Mouse (Mus musculus): ENCODE data around the gene Fsd1. TPM values are rescaled to one million over a fixed set of nuclear protein-coding genes. Genes with fewer than 3 reads are reported as not detected.

Fsd1 gene
- polyA plus RNA-seq, 1 experiment from 2014 or later, result 86.8 TPM

DNA sequence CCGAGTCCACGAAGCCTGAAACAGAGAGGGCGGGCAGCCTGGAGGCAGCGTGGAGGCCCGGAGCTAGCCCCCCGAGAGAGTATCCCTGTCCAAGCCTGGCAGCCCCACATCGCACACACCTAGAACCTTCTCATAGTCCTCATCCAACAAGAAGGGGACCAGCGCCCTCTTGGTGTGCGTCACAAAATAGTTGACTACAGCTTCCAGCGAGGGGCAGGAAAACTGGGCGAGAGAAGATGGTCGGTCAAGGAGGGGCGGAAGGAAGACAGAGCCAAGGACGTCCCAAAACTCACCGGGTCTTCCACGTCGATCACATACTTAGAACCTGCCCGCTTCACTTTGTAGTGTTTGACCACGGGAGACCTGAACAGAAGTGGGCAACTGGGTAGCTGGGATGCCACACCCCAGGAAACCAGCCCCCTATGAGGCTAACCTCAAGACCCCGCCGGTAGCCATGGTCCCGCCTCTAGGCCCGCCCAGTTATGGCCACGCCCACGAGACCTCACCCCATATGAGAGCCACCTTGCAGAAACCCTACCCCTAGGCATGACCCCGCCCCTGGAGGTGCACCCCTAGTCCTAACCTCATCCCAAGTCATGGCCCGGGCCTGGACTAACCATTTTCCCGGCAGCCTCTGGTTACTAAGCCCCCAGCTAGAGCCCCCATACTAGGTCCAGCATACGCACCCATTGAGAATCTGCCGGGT lies 13.6 kb downstream of the Fsd1 start:
- ATAC-seq (ENCODE audit: insufficient read depth, low FRiP score, low TSS enrichment), result peak; percentile 36
- Histone ChIP-seq H3K4me1 (ENCODE audit: control insufficient read depth, insufficient read depth, low read length) (no peaks in the 10 kb centered on the region), H3K4me2 (ENCODE audit: low read depth) (peak overlapping the region; percentile 25; the same call in 1 of the 2 replicates), H3K27me3 (ENCODE audit: control insufficient read depth, insufficient read depth, low read length) (peaks cover 3% of the 10 kb centered on the region; the same call in 1 of the 2 replicates), H3K9me3 (ENCODE audit: control insufficient read depth, low read length) (no peaks in the 10 kb centered on the region), H3K36me3 (ENCODE audit: control insufficient read depth, insufficient read depth, low read length) (no peaks in the 10 kb centered on the region), H3K9ac (ENCODE audit: low read length) (no peak overlapping the region), H3K4me3 (ENCODE audit: low read depth, low read length) (0 out of 2 replicates have a peak overlapping the region, but pooled peaks have one; percentile 1), H3K27ac (ENCODE audit: low read depth, low read length) (no peak overlapping the region)
- WGBS, result 5% methylated on average over 30 of the region's 30 CpGs
- no peak for DNase-seq (ENCODE audit: low spot score)

DNA sequence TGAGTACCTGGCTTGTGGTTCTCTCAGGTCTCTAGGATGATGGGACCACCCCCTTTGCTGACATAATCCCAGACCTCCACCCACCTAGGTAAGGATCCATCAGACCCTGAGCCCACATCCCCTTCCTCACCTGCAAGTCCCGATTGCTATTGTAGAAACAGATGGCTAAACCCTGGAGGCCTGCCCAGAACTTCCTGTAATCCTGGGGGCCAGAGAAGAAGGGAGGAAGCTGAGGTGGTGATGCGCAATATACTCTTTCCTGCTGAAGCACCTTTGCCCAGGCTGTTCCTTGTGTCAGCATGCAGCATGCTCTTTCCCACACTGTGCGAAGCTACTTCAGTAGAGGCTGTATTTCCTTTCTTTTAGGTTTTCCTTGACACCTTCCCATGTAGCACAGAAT lies 16.7 kb downstream of the Fsd1 start:
- no peaks in the 10 kb centered on the region for H3K4me1 ChIP-seq (ENCODE audit: control insufficient read depth, insufficient read depth, low read length)
- no peak overlapping the region for H3K4me3 ChIP-seq (ENCODE audit: low read depth, low read length)
- H3K36me3 ChIP-seq (ENCODE audit: control insufficient read depth, insufficient read depth, low read length), result no peaks in the 10 kb centered on the region
- no peak for ATAC-seq (ENCODE audit: insufficient read depth, low FRiP score, low TSS enrichment)
- no peak overlapping the region for H3K4me2 ChIP-seq (ENCODE audit: low read depth)
- peaks cover 5% of the 10 kb centered on the region; the same call in 1 of the 2 replicates for H3K27me3 ChIP-seq (ENCODE audit: control insufficient read depth, insufficient read depth, low read length)
- DNase-seq (ENCODE audit: low spot score), result no peak
- no peaks in the 10 kb centered on the region for H3K9me3 ChIP-seq (ENCODE audit: control insufficient read depth, low read length)
- no peak overlapping the region for H3K9ac ChIP-seq (ENCODE audit: low read length)
- H3K27ac ChIP-seq (ENCODE audit: low read depth, low read length), result no peak overlapping the region
- 84% methylated on average over 3 of the region's 3 CpGs for WGBS

DNA sequence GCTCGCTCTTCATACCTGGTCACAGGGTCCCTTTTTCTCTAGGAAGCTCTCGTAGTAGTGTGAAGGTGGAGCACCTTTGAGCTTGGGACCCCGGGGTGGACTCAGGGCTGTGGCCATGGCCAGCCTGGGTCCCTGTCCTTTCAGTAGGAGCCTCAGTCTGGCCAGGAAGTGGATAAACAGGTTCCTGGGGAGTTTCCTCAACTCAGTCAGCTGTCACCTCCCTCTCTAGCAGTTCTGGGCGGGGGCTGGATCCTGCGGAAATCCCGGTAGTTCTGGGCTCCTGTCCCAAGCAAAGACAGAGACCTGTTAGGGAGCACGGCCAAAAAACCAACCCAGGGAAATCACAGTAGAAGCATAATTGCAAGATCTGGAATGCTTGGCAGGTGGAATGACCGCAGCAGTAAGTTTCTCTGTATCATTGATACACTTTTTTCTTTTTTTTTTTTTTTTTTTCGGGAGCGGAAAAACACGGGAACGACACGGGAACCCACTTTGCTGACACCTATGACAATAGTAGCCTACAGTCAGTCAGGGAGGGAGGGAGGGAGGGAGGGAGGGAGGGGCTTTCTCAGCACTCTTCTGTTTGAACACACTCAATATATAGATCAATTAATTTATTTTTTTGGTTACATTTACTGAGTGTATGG lies 19.2 kb downstream of the Fsd1 start, which contains the start of the genes Stap2 and Mpnd:
Gene Stap2 (minus strand): TSS at position 170 of the 647 bp plus-strand sequence.
Gene Mpnd (plus strand): TSS at position 297 of the 647 bp plus-strand sequence.
- Histone ChIP-seq H3K36me3 (ENCODE audit: control insufficient read depth, insufficient read depth, low read length) (no peaks in the 10 kb centered on the region), H3K27ac (ENCODE audit: low read depth, low read length) (no peak within 1 kb of the TSS), H3K4me2 (ENCODE audit: low read depth) (0 out of 2 replicates have a peak within 1 kb of the TSS, but pooled peaks have one; percentile 2), H3K9me3 (ENCODE audit: control insufficient read depth, low read length) (no peaks in the 10 kb centered on the region), H3K4me3 (ENCODE audit: low read depth, low read length) (no peak within 1 kb of the TSS), H3K27me3 (ENCODE audit: control insufficient read depth, insufficient read depth, low read length) (0 out of 2 replicates have a peak, but pooled peaks cover 2% of the 10 kb centered on the region), H3K4me1 (ENCODE audit: control insufficient read depth, insufficient read depth, low read length) (peaks cover 10% of the 10 kb centered on the region), H3K9ac (ENCODE audit: low read length) (no peak within 1 kb of the TSS)
- WGBS, result 49% methylated on average over 13 of the region's 13 CpGs
- ATAC-seq (ENCODE audit: insufficient read depth, low FRiP score, low TSS enrichment), result no peak
- DNase-seq (ENCODE audit: low spot score), result no peak

DNA sequence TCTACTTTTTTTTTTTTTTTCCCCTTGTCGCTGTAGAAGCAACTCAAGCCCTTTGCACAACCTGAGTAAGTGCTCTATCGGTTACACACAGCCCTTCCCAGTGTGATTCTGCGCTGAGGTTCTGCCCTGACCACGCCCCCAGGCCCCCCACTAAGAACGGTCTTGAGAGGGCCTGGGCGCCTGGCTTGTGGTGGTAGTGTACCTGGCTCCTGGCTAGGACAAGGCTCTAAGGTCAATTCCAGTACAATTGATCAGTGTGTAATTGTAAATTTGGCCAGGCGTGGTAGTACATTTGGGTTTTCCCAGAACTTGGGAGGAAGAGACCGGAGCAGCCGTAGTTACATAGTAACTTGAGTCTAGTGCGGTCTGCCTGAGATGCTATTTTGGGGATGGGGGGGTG lies 20.6 kb downstream of the Fsd1 start:
- ATAC-seq (ENCODE audit: insufficient read depth, low FRiP score, low TSS enrichment) (no peak), DNase-seq (ENCODE audit: low spot score) (no peak)
- Histone ChIP-seq H3K27me3 (ENCODE audit: control insufficient read depth, insufficient read depth, low read length) (0 out of 2 replicates have a peak, but pooled peaks cover 2% of the 10 kb centered on the region), H3K4me2 (ENCODE audit: low read depth) (no peak overlapping the region), H3K36me3 (ENCODE audit: control insufficient read depth, insufficient read depth, low read length) (peaks cover 6% of the 10 kb centered on the region; the same call in 1 of the 2 replicates), H3K27ac (ENCODE audit: low read depth, low read length) (no peak overlapping the region), H3K9me3 (ENCODE audit: control insufficient read depth, low read length) (no peaks in the 10 kb centered on the region), H3K4me1 (ENCODE audit: control insufficient read depth, insufficient read depth, low read length) (peaks cover 10% of the 10 kb centered on the region), H3K9ac (ENCODE audit: low read length) (no peak overlapping the region), H3K4me3 (ENCODE audit: low read depth, low read length) (no peak overlapping the region)
- 50% methylated on average over 10 of the region's 10 CpGs for WGBS

DNA sequence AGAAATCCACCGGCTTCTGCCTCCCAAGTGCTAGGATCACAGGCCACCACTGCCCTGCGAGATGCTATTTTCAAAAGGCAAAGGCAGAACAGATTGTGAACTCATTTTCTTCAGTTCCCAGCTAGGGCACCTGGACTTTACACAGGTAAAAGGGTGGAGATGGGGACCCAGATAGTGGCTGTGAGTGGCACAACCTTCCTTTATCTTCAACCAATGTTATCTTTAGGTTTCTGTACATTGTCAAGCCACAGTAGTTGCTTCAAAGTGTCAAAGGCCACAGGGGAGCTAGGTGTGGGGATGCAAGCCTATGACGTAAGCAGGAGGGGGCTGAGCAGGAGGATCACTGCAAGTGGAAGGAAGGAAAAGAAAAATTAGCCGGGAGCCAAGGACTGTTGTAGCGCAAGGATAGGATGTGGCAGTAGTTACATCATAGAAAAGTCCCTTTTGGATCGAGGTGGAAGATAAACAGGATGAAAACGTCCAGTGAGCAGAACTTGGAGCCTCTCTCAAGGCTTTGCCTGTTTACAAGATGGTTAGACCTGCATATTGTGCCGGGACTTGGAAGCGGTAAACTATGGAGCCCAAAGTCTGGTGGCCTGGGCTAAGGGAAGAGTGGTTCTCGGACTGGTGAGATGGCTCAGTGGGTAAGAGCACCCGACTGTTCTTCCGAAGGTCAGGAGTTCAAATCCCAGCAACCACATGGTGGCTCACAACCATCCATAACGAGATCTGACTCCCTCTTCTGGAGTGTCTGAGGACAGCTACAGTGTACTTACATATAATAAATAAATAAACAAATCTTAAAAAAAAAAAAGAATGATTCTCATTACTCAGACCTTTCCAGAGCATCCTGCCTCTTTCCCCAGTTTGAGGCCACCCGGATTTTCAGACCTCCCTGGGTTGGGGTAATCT lies 21.4 kb downstream of the Fsd1 start:
- H3K9ac ChIP-seq (ENCODE audit: low read length), result peak overlapping the region; percentile 32; the same call in 1 of the 2 replicates
- H3K27me3 ChIP-seq (ENCODE audit: control insufficient read depth, insufficient read depth, low read length), result 0 out of 2 replicates have a peak, but pooled peaks cover 2% of the 10 kb centered on the region
- WGBS, result 36% methylated on average over 13 of the region's 14 CpGs
- DNase-seq (ENCODE audit: low spot score) (no peak), ATAC-seq (ENCODE audit: insufficient read depth, low FRiP score, low TSS enrichment) (peak; percentile 26; the same call in 1 of the 2 replicates)
- H3K4me3 ChIP-seq (ENCODE audit: low read depth, low read length), result no peak overlapping the region
- H3K4me1 ChIP-seq (ENCODE audit: control insufficient read depth, insufficient read depth, low read length), result peaks cover 10% of the 10 kb centered on the region
- H3K9me3 ChIP-seq (ENCODE audit: control insufficient read depth, low read length), result no peaks in the 10 kb centered on the region
- peak overlapping the region; percentile 95 for H3K27ac ChIP-seq (ENCODE audit: low read depth, low read length)
- H3K36me3 ChIP-seq (ENCODE audit: control insufficient read depth, insufficient read depth, low read length), result peaks cover 7% of the 10 kb centered on the region; the same call in 1 of the 2 replicates
- peak overlapping the region; percentile 39 for H3K4me2 ChIP-seq (ENCODE audit: low read depth)

DNA sequence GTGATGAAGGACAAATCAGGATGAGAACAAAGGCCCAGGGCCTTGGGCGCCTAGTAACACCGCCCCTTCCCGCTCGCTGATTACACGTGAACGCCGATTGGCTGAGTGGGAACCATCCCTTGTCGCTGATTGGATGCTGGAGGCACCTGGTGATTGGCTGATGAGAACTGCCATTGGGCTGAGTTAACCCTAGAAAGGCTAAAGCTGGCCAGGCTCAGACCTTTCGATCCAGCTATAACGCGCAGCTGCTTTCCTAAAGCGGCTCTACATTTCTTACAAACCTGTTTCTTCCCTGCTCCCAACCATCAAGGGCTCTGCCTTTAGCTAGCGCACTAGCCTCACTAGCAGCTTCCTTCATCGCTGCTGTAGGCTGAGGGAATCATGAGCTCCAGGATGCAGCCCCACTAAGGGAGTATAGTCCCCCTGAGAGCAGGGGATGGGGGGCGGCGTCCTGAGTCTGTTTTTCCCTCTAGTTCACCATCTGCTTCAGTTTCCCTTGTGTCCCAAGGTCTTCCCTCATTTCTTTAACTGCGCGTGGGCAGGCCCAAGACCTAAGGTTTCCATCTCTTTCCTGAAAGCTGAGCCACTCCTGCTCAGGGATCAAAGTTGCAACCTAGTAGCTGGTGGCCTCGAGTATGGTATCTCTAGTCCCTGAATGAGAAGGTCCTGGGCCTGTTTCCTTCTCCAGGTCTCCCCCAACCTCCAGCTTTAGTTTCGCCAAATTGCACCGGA lies 22.2 kb downstream of the Fsd1 start:
- peak; percentile 96 for DNase-seq (ENCODE audit: low spot score)
- H3K9me3 ChIP-seq (ENCODE audit: control insufficient read depth, low read length), result no peaks in the 10 kb centered on the region
- peak overlapping the region; percentile 90 for H3K9ac ChIP-seq (ENCODE audit: low read length)
- H3K4me3 ChIP-seq (ENCODE audit: low read depth, low read length), result peak overlapping the region; percentile 85
- peak overlapping the region; percentile 98 for H3K4me2 ChIP-seq (ENCODE audit: low read depth)
- peak overlapping the region; percentile 95 for H3K27ac ChIP-seq (ENCODE audit: low read depth, low read length)
- 0 out of 2 replicates have a peak, but pooled peaks cover 2% of the 10 kb centered on the region for H3K27me3 ChIP-seq (ENCODE audit: control insufficient read depth, insufficient read depth, low read length)
- H3K4me1 ChIP-seq (ENCODE audit: control insufficient read depth, insufficient read depth, low read length), result peaks cover 10% of the 10 kb centered on the region
- H3K36me3 ChIP-seq (ENCODE audit: control insufficient read depth, insufficient read depth, low read length), result peaks cover 12% of the 10 kb centered on the region; the same call in 1 of the 2 replicates
- WGBS, result under 1% methylated on average over 21 of the region's 21 CpGs
- ATAC-seq (ENCODE audit: insufficient read depth, low FRiP score, low TSS enrichment), result peak; percentile 94

DNA sequence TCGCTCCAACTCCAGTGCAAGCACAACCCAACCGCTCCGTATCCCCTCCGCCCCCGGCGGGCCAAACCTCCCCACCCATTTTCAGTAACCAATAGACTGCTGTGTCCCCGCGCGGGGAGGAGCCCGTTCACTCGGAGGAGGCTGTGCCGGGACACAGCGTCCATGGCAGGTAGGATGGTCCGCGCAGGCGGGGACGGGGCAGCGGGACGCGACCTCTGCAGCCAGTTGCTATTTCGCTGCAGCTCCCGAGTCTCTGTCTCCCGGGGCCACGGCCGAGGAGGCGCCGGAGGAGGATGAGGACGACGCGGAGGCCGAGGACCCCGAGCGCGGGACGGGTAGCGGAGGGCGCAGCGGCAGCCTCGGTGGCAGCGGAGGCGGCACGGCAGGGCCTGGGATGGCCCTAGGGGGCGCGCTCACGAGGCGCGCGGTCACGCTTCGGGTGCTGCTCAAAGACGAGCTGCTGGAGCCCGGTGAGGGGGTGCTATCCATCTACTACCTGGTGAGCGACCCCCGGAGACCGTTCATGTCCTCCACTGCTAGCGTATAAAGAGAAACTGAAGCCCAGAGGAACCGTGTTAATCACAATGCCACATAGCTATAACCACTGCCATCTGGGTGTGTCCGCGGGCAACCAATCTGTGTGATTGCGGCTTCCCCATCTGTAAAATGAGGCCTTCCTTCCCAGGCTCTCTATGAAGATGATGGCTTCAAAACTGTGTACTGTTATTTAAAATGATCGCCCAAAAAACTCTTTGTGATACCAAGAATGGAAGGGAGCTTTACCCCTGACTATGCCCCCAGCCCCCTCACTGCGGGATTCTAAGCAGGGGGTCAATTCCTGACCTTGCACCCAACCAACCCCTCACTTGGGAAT lies 23.0 kb downstream of the Fsd1 start:
- DNase-seq (ENCODE audit: low spot score), result peak; percentile 93
- H3K4me2 ChIP-seq (ENCODE audit: low read depth), result peak overlapping the region; percentile 98
- peaks cover 12% of the 10 kb centered on the region; the same call in 1 of the 2 replicates for H3K36me3 ChIP-seq (ENCODE audit: control insufficient read depth, insufficient read depth, low read length)
- peak; percentile 84 for ATAC-seq (ENCODE audit: insufficient read depth, low FRiP score, low TSS enrichment)
- no peaks in the 10 kb centered on the region for H3K9me3 ChIP-seq (ENCODE audit: control insufficient read depth, low read length)
- peak overlapping the region; percentile 90 for H3K9ac ChIP-seq (ENCODE audit: low read length)
- peak overlapping the region; percentile 85 for H3K4me3 ChIP-seq (ENCODE audit: low read depth, low read length)
- peak overlapping the region; percentile 95 for H3K27ac ChIP-seq (ENCODE audit: low read depth, low read length)
- WGBS, result under 1% methylated on average over 61 of the region's 62 CpGs
- peaks cover 10% of the 10 kb centered on the region for H3K4me1 ChIP-seq (ENCODE audit: control insufficient read depth, insufficient read depth, low read length)
- 0 out of 2 replicates have a peak, but pooled peaks cover 2% of the 10 kb centered on the region for H3K27me3 ChIP-seq (ENCODE audit: control insufficient read depth, insufficient read depth, low read length)

Data from neural tube, embryonic 11.5 days (tissue).